Mouse (Mus musculus) CH12F3 (cell line): Measurements from ENCODE around the gene Trip4.
"Not testable (repeated sequence)": the region's sequence is repeated elsewhere in the genome, so short reads cannot be mapped to it uniquely, and the experiment has no call there.

ENCODE experiments used
- in situ Hi-C: fragments of 300-500 bp; cut with MboI; formaldehyde crosslinking; loops from 2 replicates; pipeline ENCODE4 v1.14.3; 2020; ENCODE audit warnings: low sequenced_read_pairs

The Trip4 gene

GRCm38 (mm10) chr9:65799770-65800169 lies 108.8 kb downstream of the Trip4 start:
- in situ Hi-C loops, result no loop called here

DNA sequence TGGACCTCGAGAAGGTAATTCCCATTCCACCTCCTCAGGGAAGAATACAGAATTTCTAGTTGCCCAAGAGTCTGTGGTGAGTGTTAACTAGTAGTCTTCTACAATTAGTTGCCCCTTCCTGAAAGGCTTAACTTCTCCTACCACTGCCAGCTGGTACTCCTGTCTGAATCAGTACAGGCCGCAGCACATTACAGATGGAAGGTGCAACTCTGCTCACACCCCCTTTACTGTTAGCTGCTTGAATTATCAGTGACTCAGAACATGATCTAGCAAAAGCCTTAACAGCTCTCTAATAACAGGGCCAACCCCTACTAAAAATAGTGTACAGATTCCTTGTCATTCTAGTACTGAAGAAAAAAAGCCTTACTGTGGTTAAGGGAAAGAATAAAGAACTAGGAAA lies 112.9 kb downstream of the Trip4 start:
- in situ Hi-C loops, result no loop called here

GRCm38 (mm10) chr9:65794313-65794712 lies 114.3 kb downstream of the Trip4 start:
- in situ Hi-C loops, result no loop called here

GRCm38 (mm10) chr9:65793506-65793905 lies 115.1 kb downstream of the Trip4 start:
- in situ Hi-C loops, result no loop called here

DNA sequence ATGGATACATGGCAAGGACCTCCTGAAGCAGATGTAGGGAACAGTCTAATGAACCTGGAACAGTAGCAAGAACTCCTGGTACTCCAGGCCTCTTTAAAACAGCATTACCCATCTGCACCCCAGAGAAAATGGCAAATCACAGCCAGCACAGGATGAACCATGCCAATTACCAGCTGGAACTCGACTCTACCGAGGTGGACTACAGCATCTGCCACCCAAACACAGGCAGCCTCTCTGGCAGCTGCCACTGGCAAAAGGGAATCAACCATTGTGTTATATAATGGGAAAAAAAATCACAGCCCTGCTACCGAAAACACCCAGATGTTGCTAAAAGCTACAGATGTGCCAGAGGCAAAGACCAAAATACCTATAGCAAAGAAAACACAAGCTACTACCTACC lies 115.5 kb downstream of the Trip4 start:
- in situ Hi-C loops, result no loop called here

- in situ Hi-C loops, result no loop called here
Measured at GRCm38 (mm10) chr9:65791846-65792245, 116.7 kb downstream of the Trip4 start.

DNA sequence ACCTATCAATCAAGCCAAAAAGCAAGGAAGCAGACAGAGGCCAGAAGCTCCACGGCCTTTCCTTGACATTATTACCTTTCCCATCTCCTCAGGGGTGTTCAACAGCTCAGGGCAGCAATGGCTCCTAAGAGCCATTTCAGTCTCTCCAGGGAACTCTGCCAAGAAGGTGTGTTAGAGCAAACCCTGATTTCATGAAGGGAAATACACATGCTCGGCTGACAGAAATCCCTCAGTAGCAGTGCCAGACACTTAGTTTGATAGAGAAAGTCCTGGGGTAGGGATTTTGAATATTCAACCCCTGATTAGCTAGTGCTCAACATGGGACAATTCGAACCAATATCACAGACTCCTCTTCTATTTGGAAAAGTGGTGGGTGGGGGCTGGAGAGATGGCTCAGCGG lies 117.5 kb downstream of the Trip4 start:
- in situ Hi-C loops, result no loop called here

GRCm38 (mm10) chr9:65789788-65790187 lies 118.8 kb downstream of the Trip4 start:
- in situ Hi-C loops, result no loop called here

DNA sequence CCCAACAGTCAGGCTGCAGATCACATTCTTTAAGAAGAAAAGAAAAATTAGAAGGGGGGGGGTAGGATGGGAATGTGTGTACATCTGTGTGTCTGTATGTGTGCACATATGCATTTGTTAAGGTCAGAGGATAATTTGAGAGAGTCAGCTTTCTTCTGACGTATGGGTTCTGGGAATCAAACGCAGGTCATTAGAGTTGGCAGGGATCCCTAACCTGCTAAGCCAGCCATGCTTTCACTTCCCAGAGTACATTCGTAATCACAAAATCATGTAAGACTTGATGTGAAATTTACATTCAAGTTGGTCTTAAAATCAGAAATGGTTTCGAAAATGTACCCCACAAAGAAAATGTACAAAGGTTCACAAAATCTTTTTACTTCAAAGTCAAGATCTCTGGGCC lies 120.0 kb downstream of the Trip4 start:
- in situ Hi-C loops, result no loop called here

DNA sequence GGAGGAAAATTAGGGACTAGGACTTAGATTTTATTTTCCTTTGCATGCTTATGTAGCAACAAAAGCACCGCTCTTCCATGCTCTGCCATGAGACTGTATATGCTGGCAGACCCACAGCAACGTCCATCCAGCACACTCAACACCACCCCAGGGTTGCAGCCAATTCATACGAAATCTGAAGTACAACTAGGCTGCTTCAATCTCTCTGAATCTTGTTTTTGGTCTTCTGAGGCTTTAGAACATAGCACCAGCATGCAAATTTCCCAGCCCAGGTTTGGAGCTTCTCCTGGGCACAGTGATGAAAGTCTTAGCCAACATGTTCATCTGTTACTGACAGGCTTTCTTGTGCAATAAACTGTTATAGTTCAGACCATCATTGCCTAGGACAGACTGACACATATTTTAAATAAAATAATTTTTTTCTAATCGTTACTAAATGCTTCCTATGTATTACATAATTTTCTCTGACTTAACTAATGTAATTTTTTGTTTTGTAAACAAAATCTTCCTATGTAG lies 120.7 kb downstream of the Trip4 start:
- in situ Hi-C loops, result no loop called here

GRCm38 (mm10) chr9:65786885-65787787 lies 121.5 kb downstream of the Trip4 start:
- in situ Hi-C loops, result no loop called here

DNA sequence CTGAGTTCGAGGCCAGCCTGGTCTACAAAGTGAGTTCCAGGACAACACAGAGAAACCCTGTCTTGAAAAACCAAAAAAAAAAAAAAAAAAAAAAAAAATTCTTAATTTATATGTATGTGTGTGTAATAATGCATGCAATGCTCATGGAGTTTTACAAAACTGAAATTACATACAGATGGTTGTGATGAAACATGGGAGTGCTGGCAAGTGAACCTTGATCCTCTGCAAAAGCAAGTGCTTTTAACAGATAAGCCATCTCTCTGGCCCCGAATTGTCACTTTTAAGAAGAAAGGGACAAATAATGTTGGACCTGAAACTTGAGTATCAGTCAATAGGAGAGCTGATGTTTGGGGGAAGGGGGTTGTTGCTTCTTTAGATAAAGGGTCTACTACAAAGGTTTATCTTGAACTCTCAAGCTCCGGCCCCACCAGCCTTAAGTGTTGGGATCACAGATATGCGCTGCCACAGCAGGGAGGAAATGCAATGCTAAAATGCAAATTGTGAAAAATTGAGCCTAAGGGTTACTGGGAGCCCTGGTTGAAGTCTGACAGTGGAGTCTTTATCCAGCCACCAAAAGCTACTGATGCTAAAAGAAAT lies 122.7 kb downstream of the Trip4 start:
- in situ Hi-C loops, result no loop called here

GRCm38 (mm10) chr9:65779619-65780018 lies 129.0 kb downstream of the Trip4 start:
- in situ Hi-C loops, result not testable (repeated sequence)
